Mouse (Mus musculus): ENCODE results near the gene Krtap26-1. TPM values are rescaled to one million over a fixed set of nuclear protein-coding genes. Genes with fewer than 3 reads are reported as not detected.

Krtap26-1 gene
- total RNA-seq, 2 experiments from 2014 or later, result not detected

Other genes with a start within 250 kb of the Krtap26-1 start
- not detected for gene Cldn17, start 140.8 kb downstream of the Krtap26-1 start, total RNA-seq (2021)
- gene Cldn8, start 84.6 kb downstream of the Krtap26-1 start, total RNA-seq (2021), result not detected
- gene Krtap24-1, start 35.5 kb downstream of the Krtap26-1 start, total RNA-seq (2021), result not detected
- gene 2310079G19Rik, start 20.1 kb downstream of the Krtap26-1 start, total RNA-seq (2021), result not detected
- gene Krtap27-1, start 23.9 kb upstream of the Krtap26-1 start, total RNA-seq (2021), result not detected
- gene 2310061N02Rik, start 60.2 kb upstream of the Krtap26-1 start, total RNA-seq (2021), result not detected
- not detected for gene Krtap13-1, start 81.1 kb upstream of the Krtap26-1 start, total RNA-seq (2021)
- not detected for gene Krtap13, start 103.8 kb upstream of the Krtap26-1 start, total RNA-seq (2021)
- not detected for gene 2310034C09Rik, start 111.1 kb upstream of the Krtap26-1 start, total RNA-seq (2021)
- not detected for gene 2310057N15Rik, start 126.4 kb upstream of the Krtap26-1 start, total RNA-seq (2021)
- gene Gm5965, start 130.1 kb upstream of the Krtap26-1 start, total RNA-seq (2021), result not detected
- gene Gm20741, start 164.4 kb upstream of the Krtap26-1 start, total RNA-seq (2021), result not detected
- gene Krtap15, start 172.4 kb upstream of the Krtap26-1 start, total RNA-seq (2021), result not detected
- gene Krtap14, start 178.3 kb upstream of the Krtap26-1 start, total RNA-seq (2021), result not detected
- not detected for gene Krtap19-1, start 221.6 kb upstream of the Krtap26-1 start, total RNA-seq (2021)
- not detected for gene Krtap19-2, start 226.5 kb upstream of the Krtap26-1 start, total RNA-seq (2021)
- gene Krtap19-3, start 230.2 kb upstream of the Krtap26-1 start, total RNA-seq (2021), result not detected
- not detected for gene Krtap19-4, start 237.3 kb upstream of the Krtap26-1 start, total RNA-seq (2021)
- gene Krtap19-5, start 248.7 kb upstream of the Krtap26-1 start, total RNA-seq (2021), result not detected